Mouse (Mus musculus) 3T3-L1 (cell line): ENCODE results near the gene Efna5.

Experiments
- DNase-seq: peaks from one replicate; pipeline ENCODE4 v3.0.0-alpha.2; 2015; ENCODE audit warnings: low read depth, low spot score

The Efna5 gene

GRCm38 (mm10) chr17:62608145-62608544 is 273.0 kb downstream of the Efna5 start:
- no peak for DNase-seq

GRCm38 (mm10) chr17:62607304-62607914 is 273.7 kb downstream of the Efna5 start:
- DNase-seq, result peak; percentile 80

GRCm38 (mm10) chr17:62606681-62607080 is 274.4 kb downstream of the Efna5 start:
- DNase-seq, result peak; percentile 20

- DNase-seq, result no peak
Measured at GRCm38 (mm10) chr17:62604309-62604708, 276.8 kb downstream of the Efna5 start.

GRCm38 (mm10) chr17:62603604-62604003 is 277.5 kb downstream of the Efna5 start:
- no peak for DNase-seq

GRCm38 (mm10) chr17:62598716-62599490 is 282.2 kb downstream of the Efna5 start:
- DNase-seq, result peak; percentile 93

GRCm38 (mm10) chr17:62592436-62593074 is 288.6 kb downstream of the Efna5 start:
- no peak for DNase-seq

GRCm38 (mm10) chr17:62591581-62592435 is 289.3 kb downstream of the Efna5 start:
- no peak for DNase-seq

GRCm38 (mm10) chr17:62590685-62591460 is 290.2 kb downstream of the Efna5 start:
- DNase-seq, result no peak

- no peak for DNase-seq
Measured at GRCm38 (mm10) chr17:62580127-62580526, 301.0 kb downstream of the Efna5 start.

- no peak for DNase-seq
Measured at GRCm38 (mm10) chr17:62579618-62580017, 301.5 kb downstream of the Efna5 start.

GRCm38 (mm10) chr17:62574499-62575265 is 306.4 kb downstream of the Efna5 start:
- no peak for DNase-seq

- peak; percentile 71 for DNase-seq
Measured at GRCm38 (mm10) chr17:62570101-62570500, 311.0 kb downstream of the Efna5 start.

GRCm38 (mm10) chr17:62568019-62568418 is 313.1 kb downstream of the Efna5 start:
- no peak for DNase-seq

GRCm38 (mm10) chr17:62565632-62566031 is 315.5 kb downstream of the Efna5 start:
- no peak for DNase-seq

- DNase-seq, result no peak
Measured at GRCm38 (mm10) chr17:62562439-62562838, 318.7 kb downstream of the Efna5 start.

GRCm38 (mm10) chr17:62557215-62557614 is 323.9 kb downstream of the Efna5 start:
- peak; percentile 32 for DNase-seq
